Mouse (Mus musculus) skeletal muscle tissue, postnatal 0 days (tissue): ENCODE measurements around the gene Manba. TPM values are rescaled to one million over a fixed set of nuclear protein-coding genes. Genes with fewer than 3 reads are reported as not detected.

Experiments
- polyA plus RNA-seq: library from polyadenylated mRNA; unstranded; fragments of >200 nt; fragmentation: Nextera tagmentation; extraction: Ambion mirVana; gene quantifications from 2 replicates; pipeline ENCODE4 v1.2.1, GENCODE M21; 2015

The Manba gene
- 7.2 and 7.6 TPM in 2 replicates for polyA plus RNA-seq

DNA sequence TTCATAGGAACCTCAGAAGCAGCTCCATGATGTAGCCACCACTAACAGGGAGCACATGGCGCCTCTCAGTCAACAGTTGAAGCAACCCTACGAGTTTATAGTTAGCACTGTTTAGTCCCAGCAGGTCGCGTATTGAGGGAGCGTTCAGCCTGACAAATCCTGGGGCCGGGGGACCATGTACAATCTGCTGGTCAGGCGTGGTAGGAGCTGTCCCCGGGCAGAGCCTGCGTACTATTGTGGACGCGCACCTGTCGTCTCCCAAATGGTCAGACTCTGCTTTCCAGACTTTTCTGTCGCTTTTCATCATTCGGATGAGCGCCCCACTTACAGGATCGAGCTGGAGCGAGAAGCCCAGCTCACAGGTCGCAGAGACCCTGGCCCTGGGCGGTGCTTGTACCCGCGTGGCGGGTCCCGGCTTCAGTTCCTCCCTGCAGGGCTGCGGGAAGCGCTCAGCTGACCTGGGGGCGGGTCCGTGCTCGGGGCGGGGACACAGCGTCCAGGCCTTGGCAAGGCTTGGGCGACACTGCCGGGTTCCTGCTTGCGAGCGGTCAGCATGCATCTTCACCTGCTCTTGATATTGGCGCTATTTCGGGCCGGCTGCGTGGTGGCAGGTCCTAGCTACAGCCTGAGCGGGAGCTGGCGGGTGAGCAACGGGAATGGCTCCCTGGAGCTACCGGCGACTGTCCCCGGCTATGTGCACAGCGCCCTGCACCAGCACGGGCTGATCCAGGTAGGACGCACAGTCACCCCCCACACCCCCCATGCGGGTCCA, at the start of gene Manba:
Gene Manba (plus strand): TSS at position 484 of the 772 bp plus-strand sequence.

DNA sequence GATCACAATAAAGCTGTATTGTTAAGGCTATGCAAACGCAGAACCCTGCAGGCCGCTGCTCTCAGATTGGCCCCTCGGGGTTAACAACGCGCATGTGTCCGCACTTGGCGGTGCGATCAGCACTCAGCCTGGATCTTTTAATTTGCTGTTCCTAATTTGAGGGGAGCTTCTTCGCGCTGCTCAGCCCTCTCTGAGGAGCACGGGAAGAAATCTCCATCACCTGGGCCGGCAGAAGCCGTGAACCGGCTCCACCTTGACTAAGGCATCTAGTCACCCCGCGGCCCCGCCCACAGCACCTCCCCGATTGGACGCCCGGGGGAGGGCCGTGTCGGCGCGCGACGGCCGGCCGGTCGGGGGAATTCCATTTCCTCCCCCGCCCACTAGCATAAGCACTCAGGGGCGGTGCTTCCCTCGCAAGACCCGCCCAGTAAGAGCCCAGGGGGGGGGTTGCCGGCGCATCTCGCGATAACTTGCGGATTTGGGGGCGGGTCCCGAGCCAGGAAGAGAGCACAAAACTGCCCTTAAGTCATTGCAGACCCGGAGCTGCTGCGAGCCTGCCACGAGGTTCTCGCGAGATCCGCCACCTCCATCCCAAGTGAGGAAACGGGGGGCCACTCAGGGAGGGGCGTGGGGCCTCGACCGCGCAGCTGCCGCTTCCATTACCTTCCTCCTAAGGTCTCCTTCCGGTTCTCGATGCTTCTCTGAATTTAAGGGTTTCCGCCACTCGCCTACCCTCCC, 47.5 kb upstream of the Manba start, which contains the start of gene Ube2d3:
Gene Ube2d3 (plus strand): TSS at position 392 of the 738 bp plus-strand sequence.

Other genes starting within 250 kb of the Manba start
- 1.3 and 1.9 TPM in 2 replicates for gene Bdh2, start 204.4 kb upstream of the Manba start, polyA plus RNA-seq
- gene Slc9b2, start 177.9 kb upstream of the Manba start, polyA plus RNA-seq = 0.12 and 0.69 TPM in 2 replicates
- gene Slc9b1, start 137.6 kb upstream of the Manba start, polyA plus RNA-seq = not detected in 2 replicates
- 29.3 and 30.2 TPM in 2 replicates for gene Cisd2, start 61.7 kb upstream of the Manba start, polyA plus RNA-seq
- 407 and 433 TPM in 2 replicates for gene Ube2d3, start 47.5 kb upstream of the Manba start, polyA plus RNA-seq
- gene Nfkb1, start 205.9 kb downstream of the Manba start, polyA plus RNA-seq = 9.2 and 11.2 TPM in 2 replicates